Mouse (Mus musculus) frontal cortex, adult (tissue): ENCODE results near the gene Sgtb.

Experiments
- ATAC-seq: cut with Nextera tagmentation; 2 replicates; pipeline ENCODE4 v1.9.2; 2017; ENCODE audit warnings: mild to moderate bottlenecking, moderate library complexity, mixed read lengths; ENCODE audit not compliant: low TSS enrichment

The Sgtb gene

GRCm38 (mm10) chr13:104109288-104109815 lies at the start of gene Sgtb, which contains the start of gene Nln:
Gene Sgtb, plus strand, starts transcription at chr13:104109741.
Gene Nln, minus strand, starts transcription at chr13:104109614.
- ATAC-seq = peak; percentile 62

DNA sequence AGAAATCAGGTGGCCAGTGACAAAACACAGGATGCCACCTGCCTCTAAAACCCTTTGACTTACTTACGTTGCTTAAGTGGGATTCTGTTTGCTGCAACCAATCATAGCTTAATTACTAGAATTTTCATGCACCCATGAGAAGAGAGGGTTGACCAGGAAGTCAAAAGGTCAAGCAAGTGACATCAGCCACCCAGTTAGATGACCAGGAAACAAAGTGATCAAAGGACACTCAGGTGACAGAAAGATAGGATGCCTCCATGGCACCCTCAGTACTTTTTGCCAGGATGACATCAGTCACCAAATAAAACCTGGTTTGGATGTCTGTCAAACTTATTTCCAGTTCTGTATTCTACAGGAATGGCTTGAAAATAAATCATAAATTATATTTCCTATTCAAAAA lies 49.3 kb upstream of the Sgtb start:
- ATAC-seq = no peak

GRCm38 (mm10) chr13:104061975-104062750 lies 47.4 kb upstream of the Sgtb start:
- ATAC-seq = no peak

DNA sequence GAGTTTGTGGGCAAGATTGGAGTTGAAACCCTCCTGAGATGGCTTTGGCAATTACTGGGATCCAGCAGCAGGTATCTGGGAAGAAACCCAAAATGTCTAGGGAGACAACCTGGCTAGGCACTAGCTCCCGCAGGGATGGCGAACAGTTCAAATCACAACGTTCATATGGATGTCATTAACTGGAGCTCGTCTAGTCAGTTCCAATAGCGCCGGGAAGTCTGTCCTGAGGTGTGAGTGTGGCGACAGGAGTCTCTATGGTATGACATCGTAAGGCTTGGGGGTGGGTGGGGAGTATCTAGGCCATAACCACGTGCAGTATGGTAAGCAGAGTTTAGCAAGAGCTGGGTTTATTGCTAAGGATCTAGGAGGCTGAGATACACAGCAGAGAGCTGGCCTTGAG lies 46.5 kb upstream of the Sgtb start:
- ATAC-seq = no peak

DNA sequence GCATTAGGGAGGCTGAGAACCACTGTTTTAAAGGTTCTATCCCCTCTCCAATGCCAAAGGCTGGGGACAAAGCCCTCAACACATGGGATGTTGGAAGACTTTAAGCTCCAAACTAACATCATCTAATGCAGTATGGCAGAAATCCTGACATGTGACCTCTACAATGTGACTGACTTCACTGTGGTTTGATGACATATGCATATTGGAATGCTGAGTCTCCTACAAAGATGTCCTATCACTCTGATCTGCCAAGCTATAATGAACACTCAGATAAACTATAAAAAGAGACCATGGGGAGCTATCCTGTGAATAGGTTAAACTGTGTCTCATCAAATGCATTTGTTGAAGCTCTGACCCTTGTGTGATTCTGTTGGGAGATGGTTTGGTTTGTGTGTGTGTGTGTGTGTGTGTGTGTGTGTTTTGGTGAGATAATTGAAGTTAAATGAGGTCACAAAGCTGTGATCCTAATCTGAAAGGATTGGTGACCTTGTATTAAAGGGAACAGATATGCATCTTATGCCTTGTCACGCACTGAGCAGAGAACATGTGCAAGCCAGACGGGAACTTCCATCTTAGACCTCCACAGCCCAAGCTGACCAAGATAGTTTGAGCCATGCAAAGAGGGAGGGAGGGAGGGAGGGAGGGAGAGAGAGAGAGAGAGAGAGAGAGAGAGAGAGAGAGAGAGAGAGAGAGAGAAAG lies 43.7 kb upstream of the Sgtb start:
- ATAC-seq = no peak

GRCm38 (mm10) chr13:104069216-104069615 lies 40.3 kb upstream of the Sgtb start:
- ATAC-seq = no peak

GRCm38 (mm10) chr13:104070703-104071102 lies 38.8 kb upstream of the Sgtb start:
- ATAC-seq = no peak

GRCm38 (mm10) chr13:104072351-104072750 lies 37.2 kb upstream of the Sgtb start:
- ATAC-seq = peak; percentile 89

- no peak for ATAC-seq
These were observed 35.3 kb upstream of the Sgtb start for GRCm38 (mm10) chr13:104074230-104074629.

DNA sequence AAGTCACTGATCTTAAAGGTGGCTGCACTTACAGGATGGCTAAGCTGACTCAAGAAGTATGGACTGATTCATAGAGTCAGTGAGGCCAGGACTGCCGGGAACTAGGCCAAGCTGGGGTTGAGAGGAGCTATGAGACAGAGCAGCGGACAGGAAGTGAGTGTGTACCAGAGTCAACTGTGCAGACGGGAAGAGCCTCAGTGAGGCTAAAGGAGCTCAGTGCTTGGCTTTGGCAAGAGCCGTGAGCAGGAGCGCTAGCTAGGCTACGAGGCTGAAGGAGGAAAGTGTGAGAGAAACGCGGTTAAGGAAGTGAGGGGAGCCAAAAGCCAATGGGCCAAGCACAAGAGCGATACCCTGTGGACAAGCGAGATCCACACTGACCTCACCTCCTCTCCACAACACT lies 34.8 kb upstream of the Sgtb start:
- ATAC-seq = no peak

DNA sequence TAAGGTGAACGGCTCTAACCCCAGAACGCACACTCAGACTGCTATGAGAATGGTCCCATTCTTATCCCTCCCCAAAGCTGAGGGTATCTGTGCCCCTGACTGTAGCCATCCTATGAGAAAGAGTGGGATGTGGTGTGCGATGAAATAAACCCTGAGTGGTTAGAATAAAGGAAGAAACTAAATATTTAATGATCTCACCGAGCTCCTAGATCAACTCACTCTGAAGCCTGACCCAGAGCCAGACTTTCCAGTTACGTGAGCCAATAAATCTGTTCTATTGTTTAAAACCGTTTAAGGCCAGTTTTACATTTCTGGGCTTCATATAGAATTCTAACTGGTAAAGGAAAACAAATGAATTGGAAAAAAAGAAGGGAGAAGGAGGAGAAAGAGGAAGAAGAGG lies 32.5 kb upstream of the Sgtb start:
- no peak for ATAC-seq

GRCm38 (mm10) chr13:104082504-104082903 lies 27.0 kb upstream of the Sgtb start:
- ATAC-seq = peak; percentile 69

GRCm38 (mm10) chr13:104084600-104084999 lies 24.9 kb upstream of the Sgtb start:
- no peak for ATAC-seq

DNA sequence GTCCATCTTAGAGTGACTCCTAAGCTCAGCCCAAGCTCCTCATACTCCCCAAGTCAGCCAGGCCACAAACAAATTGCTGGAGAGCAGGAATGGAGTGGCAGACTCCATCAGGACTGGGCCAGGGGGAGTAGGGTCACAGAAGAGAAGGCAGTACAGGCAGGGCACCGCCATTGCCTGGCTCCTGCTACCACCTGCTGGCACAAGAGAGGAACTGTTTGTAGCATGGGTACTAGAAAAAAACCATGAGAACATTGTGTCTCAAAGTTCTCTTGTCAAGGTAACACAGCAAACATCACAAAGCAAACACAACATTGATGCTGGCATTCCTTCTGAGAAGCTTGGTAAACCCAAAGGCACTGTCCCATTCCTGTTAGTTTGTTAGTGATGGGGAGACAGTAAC lies 20.2 kb upstream of the Sgtb start:
- ATAC-seq = peak; percentile 62; the same call in 1 of the 2 replicates

DNA sequence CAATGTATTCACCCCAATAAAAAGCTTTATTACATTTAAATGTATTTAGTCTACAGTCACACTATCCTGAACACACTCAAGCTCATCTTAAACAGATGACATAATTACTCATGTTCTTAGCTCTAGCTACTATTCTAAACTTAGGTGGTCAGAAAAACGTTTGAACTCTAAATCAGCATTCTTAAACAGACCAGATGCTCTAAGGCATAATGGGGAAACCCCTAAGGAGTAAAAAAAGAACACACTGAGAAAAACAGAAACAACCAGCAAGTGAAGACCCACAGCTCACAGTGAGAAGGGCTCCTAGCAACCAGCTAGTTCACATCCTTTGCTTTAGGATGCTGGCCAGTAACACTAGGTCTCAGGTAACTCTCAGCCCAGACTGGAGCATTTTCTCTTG lies 17.8 kb upstream of the Sgtb start:
- 0 out of 2 replicates have a peak, but pooled peaks have one; percentile 5 for ATAC-seq

- ATAC-seq = peak; percentile 62
These were observed 14.8 kb upstream of the Sgtb start for GRCm38 (mm10) chr13:104094531-104095385.

DNA sequence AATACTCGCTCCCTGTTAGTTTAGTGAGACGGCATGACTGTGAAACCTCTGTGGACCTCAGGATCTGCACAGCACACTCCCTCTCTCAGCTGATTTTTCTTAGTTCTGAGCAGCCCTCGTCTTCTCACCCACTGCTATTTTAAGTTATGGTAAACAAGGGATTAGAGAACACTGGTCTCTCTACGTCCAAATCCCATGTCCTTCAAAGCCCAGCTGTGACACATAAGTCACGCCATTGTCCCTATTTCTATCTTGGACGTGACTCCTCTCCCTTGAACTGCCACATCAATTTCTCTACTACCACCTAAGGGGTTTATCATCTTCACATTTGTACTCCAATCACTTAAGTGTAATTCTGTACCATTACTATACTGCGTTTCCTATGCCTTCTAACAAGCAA lies 13.6 kb upstream of the Sgtb start:
- ATAC-seq = no peak

DNA sequence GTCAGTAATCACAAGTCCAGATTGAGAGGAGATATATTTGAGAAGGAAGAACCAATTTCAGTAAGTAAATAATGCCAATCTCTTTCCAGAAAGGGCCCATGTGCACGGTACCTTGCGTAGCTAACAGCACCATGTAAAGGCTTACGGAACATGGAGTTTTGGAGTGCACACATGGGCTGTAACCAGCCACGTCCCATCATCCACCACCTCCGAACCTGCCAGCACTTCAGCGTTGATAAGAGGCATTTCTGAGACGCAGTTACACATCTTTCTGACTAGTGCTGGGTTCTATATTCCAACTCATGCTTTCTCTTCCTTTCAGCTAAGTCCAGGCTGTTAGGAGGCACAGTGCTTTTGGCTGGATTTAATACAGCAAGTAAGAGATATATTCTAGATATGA lies 12.4 kb upstream of the Sgtb start:
- no peak for ATAC-seq

DNA sequence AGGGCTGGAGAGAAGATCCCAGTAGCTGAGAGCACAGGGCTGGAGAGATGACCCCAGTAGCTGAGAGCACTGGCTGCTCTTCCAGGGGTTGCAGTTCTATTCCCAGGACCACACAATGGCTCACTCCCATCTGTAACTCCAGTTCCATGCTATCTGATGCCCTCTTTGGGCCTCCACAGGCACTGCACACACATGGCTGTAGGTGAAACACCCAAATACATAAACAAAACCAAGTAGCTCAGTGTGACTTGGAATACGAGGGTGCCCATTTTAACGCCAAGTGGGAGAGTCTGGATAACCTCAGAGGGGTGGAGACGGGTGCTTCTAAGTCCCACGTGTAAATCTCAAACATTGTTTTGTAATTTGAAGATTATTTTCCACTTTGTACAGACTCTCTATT lies 9.1 kb upstream of the Sgtb start:
- no peak for ATAC-seq

GRCm38 (mm10) chr13:104101606-104102235 lies 7.8 kb upstream of the Sgtb start:
- no peak for ATAC-seq

DNA sequence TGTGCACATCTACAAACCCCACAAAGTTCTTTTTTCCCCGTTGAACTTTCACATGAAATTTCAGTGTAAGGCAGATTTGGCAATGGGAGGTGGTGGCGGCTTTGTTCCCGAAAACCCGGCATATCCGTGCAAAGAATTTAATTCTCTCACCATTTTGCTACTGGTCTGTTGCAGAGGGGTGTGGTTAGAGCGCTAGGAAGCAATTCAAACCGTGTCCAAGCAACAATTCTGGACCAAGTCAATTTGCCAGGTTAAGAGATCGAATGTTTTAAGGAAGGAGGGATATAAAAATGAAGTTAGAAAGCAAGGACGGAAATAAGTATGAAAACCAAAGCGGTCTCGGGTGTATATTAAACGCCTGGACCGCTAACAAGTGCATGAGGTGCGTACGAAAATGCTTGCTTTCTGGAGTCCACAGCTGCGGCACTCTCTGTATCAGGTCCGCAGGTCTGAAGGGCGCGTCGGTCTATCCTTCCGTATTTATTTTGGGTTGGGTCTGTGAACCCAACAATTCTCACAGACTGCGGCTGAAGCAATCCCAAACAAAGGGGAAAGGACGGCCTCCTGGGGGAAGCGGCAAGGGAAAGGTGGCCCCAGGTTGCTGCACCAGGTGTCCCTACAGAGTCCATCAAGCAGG lies 772 bp upstream of the Sgtb start:
- peak; percentile 4; the same call in 1 of the 2 replicates for ATAC-seq
